Mouse (Mus musculus) gonadal fat pad, adult 2 months (tissue): ENCODE results near the gene Chit1. TPM values are rescaled to one million over a fixed set of nuclear protein-coding genes. Genes with fewer than 3 reads are reported as not detected.

Source experiments
- DNase-seq: peaks from one replicate; pipeline ENCODE4 v3.0.0-alpha.2; 2012; ENCODE audit warnings: low read depth
- polyA plus RNA-seq: library from polyadenylated mRNA; depleted of rRNA; stranded (reverse); fragments of >200 nt; gene quantifications from 2 replicates; pipeline ENCODE4 v1.2.3, GENCODE M21; 2012

Gene Chit1
- polyA plus RNA-seq, 1 experiment = 0.08 TPM

- no peak for DNase-seq
These were observed 12.1 kb upstream of the Chit1 start for GRCm38 (mm10) chr1:134098726-134099515.

- DNase-seq = no peak
These were observed 11.4 kb upstream of the Chit1 start for GRCm38 (mm10) chr1:134099516-134100235.

GRCm38 (mm10) chr1:134100401-134100800 lies 10.6 kb upstream of the Chit1 start:
- no peak for DNase-seq

- DNase-seq = no peak
These were observed 10.1 kb upstream of the Chit1 start for GRCm38 (mm10) chr1:134100928-134101327.

- no peak for DNase-seq
These were observed 9.4 kb upstream of the Chit1 start for GRCm38 (mm10) chr1:134101593-134101992.

- DNase-seq = no peak
These were observed 7.2 kb upstream of the Chit1 start for GRCm38 (mm10) chr1:134103861-134104260.

- no peak for DNase-seq
These were observed 5.8 kb upstream of the Chit1 start for GRCm38 (mm10) chr1:134105043-134105763.

GRCm38 (mm10) chr1:134105764-134106430 lies 5.1 kb upstream of the Chit1 start:
- DNase-seq = no peak

GRCm38 (mm10) chr1:134106719-134107118 lies 4.3 kb upstream of the Chit1 start:
- no peak for DNase-seq

GRCm38 (mm10) chr1:134107777-134108176 lies 3.3 kb upstream of the Chit1 start:
- no peak for DNase-seq

- no peak for DNase-seq
These were observed 1.0 kb upstream of the Chit1 start for GRCm38 (mm10) chr1:134110015-134110414.

GRCm38 (mm10) chr1:134110449-134110848 lies 593 bp upstream of the Chit1 start:
- DNase-seq = no peak

- DNase-seq = no peak
These were observed 2.5 kb downstream of the Chit1 start for GRCm38 (mm10) chr1:134113560-134113959.

GRCm38 (mm10) chr1:134114018-134114417 lies 3.0 kb downstream of the Chit1 start:
- DNase-seq = no peak

GRCm38 (mm10) chr1:134114730-134115129 lies 3.7 kb downstream of the Chit1 start:
- DNase-seq = no peak

GRCm38 (mm10) chr1:134115424-134115823 lies 4.4 kb downstream of the Chit1 start:
- DNase-seq = no peak

GRCm38 (mm10) chr1:134117110-134117509 lies 6.1 kb downstream of the Chit1 start:
- no peak for DNase-seq

GRCm38 (mm10) chr1:134120179-134120578 lies 9.1 kb downstream of the Chit1 start:
- no peak for DNase-seq

- no peak for DNase-seq
These were observed 11.2 kb downstream of the Chit1 start for GRCm38 (mm10) chr1:134122195-134122594.

GRCm38 (mm10) chr1:134133316-134133715 lies 22.3 kb downstream of the Chit1 start:
- DNase-seq = no peak

- no peak for DNase-seq
These were observed 25.3 kb downstream of the Chit1 start for GRCm38 (mm10) chr1:134136351-134136750.

- DNase-seq = no peak
These were observed 27.4 kb downstream of the Chit1 start for GRCm38 (mm10) chr1:134138424-134138823.
